Mouse (Mus musculus) liver, postnatal 0 days (tissue): ENCODE measurements at regions not wholly inside any gene's neighbourhood (a gene's known extent, or its start where the extent isn't known, plus 50 kb on each side); places are given as distances from the start of the nearest gene placed in this dataset.

ENCODE experiments used
- CTCF ChIP-seq: sonication (generic); IDR thresholded peaks from 2 replicates; pipeline ENCODE4 v1.5.1; 2016; ENCODE audit warnings: antibody characterized with exemption, low read depth
- EP300 ChIP-seq: IDR thresholded peaks from 2 replicates; pipeline ENCODE4 v1.6.1; 2016; ENCODE audit warnings: antibody characterized with exemption, low read depth, mild to moderate bottlenecking

DNA sequence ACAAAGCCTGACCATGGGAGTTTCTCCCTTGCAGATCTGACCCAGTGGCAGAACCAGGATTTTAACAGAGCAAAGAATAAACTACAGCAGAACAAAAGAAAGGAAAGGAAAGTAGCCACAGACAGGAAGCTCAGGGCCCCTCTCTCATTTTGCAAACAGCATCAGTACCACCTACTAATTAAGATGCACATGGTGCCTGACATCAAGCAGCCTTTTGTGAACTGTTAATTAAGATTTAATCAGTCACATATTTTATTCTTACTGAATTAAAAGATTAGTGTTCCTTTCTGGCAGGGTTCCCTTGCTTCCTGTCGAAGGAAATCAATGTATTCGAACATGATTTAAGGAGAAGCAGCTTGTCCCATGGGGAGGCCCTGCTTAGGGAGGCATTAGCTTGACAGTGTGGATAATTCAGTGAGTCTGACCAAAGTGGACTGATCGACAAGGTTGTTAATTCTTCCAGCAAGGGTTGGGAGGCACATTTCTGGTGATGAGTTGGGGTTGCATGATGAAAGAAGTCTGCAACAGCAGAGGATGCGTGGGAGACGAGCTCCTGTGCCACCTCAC, 156.1 kb upstream of the Eef2kmt start:
- TF ChIP-seq EP300 (no peak), CTCF (no peak)
